Mouse (Mus musculus) cerebellum, adult 18-20 months (tissue): Measurements from ENCODE around the gene Cdyl.

ENCODE experiments used
- DNase-seq, 2 experiments: peaks; one replicate each; pipeline ENCODE4 v3.0.0; 2021

Gene Cdyl

GRCm38 (mm10) chr13:35717658-35718057, 58.0 kb downstream of the Cdyl start:
- no peak for DNase-seq

DNA sequence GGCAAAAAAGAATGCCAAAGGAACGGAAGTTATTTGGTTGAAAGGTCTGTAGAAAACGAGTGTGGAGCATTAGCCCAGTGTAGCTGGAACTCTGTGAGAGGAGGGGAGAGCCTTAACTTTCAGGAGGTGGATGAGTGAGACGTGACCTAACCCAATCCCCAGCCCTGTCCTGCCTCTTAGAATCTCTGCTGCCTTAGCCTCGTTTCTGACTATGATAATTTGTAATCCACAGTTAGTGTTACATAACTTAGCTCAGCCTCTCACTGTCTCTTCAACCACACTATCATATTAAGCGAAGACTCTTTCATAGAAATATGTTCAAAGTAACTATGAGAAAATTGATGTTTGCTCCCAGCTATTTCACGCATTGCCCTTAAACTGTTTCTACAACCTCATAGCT, 59.9 kb downstream of the Cdyl start:
- no peak for DNase-seq

GRCm38 (mm10) chr13:35723073-35723472, 63.4 kb downstream of the Cdyl start:
- no peak for DNase-seq

- DNase-seq: no peak
Measured at GRCm38 (mm10) chr13:35726025-35726424, 66.4 kb downstream of the Cdyl start.

DNA sequence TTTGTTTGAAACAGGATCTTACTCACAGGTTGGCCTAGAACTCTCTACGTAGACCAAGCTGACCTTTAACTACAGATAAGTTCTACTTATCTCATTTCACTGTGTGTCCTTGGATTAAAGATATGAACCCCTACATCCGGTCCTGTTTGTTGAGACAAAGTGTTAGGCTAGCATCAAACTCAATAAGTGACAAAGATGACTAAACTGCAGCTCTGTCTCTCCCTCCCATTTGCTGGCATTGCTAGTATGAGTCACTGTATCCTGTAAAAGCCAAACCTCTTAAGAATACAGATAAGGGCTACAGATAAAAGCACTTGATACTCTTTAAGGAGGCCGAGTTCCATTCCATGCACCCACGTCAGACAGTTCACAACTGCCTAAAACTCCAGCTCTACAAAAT, 72.5 kb downstream of the Cdyl start:
- no peak for DNase-seq

DNA sequence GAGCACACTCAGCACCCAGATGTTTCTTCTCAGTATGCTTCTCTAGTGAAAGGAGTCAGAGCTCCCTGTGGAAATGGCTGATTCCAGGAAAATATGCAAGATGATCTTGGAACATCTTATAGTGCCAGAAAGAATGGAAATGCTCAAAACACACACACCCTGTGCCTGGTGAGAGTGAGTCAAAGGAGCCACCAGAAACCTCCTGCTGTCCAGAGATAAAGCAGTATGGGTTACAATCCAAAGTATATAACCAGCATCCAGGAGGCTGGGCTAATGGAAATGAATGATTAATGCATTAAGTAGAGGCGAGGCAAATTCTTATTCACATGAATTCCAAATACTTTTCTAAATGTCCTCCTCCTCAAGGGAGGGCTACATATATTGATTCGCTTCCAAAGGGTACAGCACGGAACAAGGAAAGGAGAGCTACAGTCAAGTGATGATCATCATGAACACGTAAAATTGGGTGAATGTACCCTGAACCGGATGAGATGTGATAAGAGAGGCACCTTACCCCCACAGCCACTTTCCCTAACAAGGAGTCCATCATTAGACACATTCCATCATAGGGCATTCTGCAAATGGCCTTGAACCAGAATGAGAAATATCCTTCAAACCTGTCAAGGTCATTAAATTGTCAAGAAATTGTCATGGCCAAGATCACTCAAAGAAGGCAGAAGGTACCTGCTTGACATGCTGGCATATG, 73.4 kb downstream of the Cdyl start:
- no peak for DNase-seq

DNA sequence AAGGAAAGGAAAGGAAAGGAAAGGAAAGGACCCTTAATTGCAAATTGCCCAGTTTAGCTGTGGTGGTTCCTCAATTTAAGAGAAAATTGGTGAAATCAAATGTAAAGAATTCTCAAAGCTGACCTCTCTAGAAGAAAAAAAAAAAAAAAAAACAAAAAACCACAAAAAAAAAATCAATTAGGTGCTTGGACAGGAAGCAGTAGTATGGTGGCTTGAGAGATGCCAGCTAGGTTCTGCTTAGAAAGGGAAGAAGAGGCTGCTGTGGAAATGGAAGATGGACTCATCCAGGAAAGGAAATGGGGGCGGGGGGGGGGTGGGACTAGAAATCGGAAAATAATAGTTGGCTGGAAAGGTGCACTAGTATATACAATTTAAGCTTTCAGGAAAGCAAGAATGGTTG, 77.9 kb downstream of the Cdyl start:
- no peak for DNase-seq

DNA sequence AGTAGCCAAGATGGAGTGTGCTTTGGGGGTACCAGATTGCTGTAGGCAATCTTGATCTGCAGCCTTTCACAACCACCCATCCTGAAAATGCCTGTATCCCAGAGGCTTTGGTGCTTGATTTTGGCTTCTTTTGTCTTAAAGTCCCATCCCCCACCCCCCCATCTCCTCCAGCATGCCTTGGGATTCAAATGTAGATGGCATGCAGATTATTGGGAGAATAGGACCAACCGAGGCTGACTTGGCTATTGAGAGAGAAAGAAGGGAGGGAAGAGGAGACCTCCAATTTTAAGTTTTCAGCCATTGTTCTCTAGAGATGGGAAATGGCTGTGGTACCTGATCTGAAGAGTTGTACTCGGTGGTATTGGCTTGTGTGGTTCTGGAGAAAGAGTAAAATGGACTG, 78.6 kb downstream of the Cdyl start:
- DNase-seq: no peak

- no peak for DNase-seq
Measured at GRCm38 (mm10) chr13:35739473-35739872, 79.8 kb downstream of the Cdyl start.

- DNase-seq: peak; percentile 60 to 74
Measured at GRCm38 (mm10) chr13:35740301-35741039, 80.8 kb downstream of the Cdyl start.

DNA sequence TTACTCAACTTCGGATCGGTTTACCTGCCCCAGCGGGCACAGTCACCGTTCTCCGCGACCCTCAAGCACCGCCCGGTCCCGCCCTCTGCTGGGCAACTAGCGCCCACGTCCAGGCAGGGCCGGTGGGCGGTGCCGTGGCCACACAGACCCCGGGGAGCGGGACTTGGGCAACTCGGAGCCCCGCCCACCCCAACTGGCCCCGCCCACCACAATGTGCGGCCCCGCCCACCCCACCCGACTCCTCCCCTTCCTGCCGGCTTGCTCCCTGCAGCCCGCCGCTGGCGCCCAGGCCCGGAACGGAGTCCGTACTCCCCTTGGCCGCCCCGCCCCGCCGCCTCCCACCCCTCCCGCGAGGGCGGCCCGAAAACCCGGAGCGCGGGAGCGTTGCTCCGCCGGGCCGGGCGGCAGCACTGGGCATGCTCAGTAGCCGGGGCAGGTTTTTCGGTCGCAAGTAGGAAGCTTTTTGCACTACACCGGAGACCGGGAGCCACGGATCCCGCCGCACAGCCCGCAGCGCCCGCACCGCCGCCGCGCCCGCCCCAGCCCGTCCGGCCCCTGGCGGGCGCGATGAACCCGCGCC, 81.5 kb downstream of the Cdyl start:
- peak; percentile 80 to 90 for DNase-seq

DNA sequence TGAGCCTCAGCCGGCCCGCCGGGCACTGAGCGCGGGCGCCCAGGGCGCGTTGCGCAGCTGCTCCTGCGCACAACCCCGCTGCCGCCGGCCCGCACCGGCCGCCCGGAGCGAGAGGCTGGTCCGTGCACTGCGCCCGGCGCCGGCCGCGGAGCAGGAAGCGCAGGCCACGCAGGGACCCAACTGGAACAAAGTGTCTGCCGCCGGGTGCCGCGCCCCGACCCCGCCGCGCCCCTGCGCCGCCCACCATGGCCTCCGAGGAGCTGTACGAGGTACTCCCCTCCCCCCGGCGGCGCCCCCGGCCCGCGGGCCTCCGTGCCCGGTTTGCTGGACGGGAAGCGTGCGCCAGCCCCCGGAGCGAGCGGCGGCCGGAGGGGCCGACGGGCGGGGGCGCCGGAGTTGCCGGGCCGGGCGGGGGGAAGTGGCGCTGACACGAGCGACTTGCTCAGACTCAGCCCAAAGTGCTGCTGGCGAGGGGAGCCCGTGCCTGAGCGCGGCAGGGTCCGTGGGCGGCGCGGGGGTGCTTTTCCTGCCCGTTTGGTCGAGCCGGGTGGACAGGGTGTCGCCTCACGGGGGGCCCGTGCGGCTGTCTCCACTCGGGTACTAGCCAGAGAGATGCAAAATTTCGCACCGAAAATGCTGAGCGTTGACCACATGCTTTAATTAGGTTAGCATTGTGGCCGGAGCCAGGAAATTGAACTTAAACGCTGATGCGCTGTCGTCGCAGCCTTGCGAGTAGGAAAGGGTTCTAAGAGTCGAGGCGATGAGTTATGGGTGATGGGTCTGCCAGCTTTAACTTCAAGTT, 82.2 kb downstream of the Cdyl start:
- DNase-seq: peak in 1 of 2 experiments; percentile 53

- DNase-seq: no peak
Measured at GRCm38 (mm10) chr13:35742696-35743095, 83.1 kb downstream of the Cdyl start.

GRCm38 (mm10) chr13:35743196-35743595, 83.6 kb downstream of the Cdyl start:
- DNase-seq: no peak

DNA sequence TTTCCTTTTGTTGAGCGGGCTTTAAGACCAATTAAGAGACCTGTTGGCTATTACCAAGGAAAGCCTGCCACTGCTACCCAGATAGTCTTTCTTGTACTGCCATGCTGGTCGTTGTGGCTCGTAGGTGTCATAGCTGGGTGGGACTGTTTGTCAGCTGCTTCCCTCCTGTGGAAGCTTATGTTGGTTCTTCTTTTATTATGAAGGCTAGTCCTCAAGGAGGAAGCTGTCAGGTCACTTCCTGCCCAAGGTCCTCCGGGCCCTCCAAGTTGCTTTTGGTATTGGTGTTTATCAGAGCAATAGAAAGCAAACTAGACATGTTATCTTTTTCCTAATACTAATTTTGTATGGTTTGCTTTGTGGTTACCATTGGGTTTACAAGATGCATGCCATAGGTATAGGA, 89.6 kb downstream of the Cdyl start:
- DNase-seq: no peak

- no peak for DNase-seq
Measured at GRCm38 (mm10) chr13:35749680-35750079, 90.0 kb downstream of the Cdyl start.

GRCm38 (mm10) chr13:35752046-35752445, 92.4 kb downstream of the Cdyl start:
- peak; percentile 72 to 80 for DNase-seq

DNA sequence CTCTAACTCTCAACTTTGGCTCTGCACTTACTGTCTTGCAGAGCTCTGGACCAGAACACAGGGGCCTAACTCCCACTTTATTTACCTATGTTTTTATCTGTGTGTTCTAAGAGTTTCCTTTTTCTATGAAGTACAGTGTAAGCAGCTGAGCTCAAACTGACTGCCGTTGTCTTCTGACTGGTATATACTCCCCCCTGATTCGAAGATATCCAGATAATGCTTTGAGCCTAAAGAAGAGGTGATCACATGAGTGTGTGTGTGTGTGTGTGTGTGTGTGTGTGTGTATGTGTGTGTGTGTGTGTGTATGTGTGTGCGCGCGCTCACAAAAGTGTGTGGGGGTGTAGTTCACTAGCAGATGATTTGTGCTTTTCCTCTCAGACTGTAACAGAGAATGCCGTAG, 95.4 kb downstream of the Cdyl start:
- no peak for DNase-seq

DNA sequence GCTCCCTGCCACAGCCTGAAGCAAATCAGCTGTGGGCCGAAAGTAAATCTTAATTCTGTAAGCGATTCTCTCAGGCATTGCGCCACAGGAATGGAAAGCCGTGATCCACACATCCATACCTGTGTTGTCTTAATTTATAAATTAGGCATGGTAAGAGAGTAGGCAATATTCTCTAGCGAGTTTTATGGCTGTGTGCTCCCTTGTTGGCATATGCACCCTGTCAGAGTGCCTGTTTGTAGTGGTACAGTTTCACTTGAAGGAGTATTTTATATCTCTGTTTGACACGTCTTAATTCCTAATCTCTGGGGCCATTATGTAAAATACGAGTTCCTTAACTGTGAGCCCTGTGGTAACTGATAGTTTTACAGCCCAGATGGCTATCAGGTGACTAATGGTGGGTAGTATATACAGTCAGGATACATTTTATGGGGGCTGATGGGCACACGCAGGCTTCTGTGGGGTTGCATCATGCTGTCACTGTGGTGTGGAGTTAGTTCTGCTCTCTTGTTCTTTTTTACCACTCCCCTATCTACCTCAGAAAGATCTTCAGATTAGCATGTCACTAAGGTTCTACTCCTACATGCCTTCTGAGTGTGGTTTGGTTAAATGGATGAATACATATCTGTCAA, 96.1 kb downstream of the Cdyl start:
- DNase-seq: no peak

DNA sequence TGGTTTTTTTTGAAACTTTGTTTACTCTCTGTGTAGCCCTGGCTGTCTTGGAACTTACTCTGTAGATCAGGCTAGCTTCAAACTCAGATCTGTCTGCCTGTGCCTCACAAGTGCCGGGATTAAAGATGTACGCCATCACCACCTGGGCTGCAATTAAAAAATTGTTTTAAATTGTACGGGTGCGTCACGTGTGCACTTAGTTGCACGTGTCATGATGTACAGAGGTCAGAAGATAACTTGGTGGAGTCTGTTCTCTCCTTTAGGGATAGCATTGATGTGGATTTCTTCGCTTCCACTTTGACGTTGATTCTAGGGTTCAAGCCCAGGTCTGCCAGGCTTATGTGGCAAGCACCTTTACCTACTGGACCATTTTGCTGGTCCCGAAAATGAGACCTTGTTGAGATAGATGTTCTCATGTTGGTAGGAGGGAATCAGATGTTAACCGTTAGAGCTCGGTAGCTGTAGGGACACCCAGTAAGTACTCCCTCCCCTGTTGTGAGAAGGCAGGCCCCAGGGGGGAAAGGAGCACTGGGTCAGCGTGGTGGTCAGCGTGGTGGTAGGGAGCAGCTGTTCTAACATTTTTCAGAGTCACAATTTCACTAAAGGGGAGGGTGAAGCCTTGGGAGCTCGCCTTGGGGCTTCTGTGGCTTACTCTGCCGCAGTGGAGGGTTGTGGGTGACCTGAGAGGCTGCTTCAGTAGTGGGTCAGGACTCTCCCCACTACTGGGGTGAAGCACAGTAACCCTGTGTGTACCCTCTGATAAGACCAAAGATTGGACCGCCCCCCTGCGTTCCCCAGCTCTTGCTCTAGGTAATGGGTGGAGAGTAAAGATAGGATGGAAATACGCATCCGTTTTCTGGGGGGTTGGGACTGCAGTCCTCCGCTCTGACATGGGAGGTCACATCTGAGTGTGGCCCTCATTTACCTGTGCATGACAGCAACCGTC, 97.0 kb downstream of the Cdyl start:
- no peak for DNase-seq

DNA sequence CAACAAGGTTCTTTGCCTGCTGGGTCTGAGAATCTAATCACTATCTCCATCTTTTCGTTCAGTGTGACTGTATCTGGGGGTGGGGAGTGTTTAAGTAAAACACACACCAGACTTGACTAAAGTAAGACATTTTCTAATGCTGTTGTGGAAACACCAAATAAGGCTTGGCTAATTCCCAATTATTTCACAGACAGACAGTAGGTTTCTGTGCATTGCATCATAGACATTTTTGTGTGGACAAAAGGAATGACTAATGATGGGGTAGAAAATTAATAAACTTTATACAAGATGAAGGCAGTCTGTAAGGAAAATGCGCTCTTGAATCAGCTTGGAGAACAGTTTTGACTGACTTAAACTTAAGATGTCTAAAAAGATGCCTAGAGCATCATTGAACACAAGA, 100.7 kb downstream of the Cdyl start:
- no peak for DNase-seq

- no peak for DNase-seq
Measured at GRCm38 (mm10) chr13:35764559-35764958, 104.9 kb downstream of the Cdyl start.
